Mouse (Mus musculus) mesoderm, embryonic 11.5 days (tissue): Measurements from ENCODE around the gene Fgf5.

Source experiments
- DNase-seq: peaks from one replicate; pipeline ENCODE4 v3.0.0-alpha.2; 2012; ENCODE audit warnings: low read depth, low spot score

The Fgf5 gene

DNA sequence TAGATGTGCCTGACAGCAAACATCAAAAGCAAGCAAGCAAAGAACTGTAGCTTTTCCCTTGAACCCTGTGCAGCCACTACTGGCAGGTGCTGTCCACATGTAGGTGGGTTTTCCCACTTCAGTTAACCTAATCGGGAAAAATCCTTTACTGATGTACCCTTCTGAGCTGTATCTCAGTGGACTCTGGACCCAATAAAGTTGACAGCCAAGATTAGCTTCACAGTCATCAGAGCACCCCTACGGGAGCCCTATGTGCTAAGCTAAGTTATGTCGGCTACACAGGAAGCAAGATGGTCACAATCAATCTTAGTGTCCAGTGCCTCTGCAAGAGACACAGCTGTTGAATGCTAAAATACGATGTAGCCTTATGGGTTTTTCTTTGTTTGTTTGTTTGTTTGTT is 46.1 kb downstream of the Fgf5 start:
- no peak for DNase-seq

DNA sequence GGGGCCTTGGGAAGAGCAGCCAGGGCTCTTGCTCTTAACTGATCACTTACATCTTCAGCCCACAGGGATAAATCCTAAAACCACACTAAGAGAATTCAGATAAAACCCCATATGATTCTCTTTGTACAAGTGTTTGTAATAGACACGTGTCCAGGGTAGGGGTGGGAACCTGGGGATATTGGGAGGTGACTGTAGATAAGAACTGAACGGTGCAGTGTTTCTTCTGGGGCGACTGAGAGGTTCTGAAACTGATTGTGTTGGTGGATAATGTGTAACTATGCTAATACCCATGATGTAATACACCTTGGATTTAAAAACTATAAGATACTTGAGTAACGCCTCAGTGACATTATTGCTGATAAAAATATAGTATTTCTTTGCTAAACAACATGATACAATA is 51.7 kb downstream of the Fgf5 start:
- DNase-seq, result no peak

DNA sequence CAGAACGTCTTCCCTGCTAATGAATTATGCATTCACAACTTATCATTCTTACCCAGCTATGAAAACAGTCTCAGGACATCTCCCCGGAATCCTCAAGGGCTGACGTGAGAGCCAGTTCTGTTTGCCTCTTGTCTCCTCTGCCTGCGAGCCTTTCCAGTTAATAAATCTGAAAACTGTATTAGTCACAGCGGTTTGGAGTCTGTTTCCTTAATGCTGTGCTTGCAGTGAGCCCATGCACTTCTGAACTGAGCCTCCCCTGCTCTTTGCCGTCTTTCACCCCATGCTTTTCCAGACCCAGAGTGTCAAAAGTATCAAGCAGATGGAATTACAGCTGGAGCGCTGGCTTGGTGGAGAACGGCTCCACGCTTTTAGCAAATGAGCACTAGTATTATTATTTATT is 52.5 kb downstream of the Fgf5 start:
- peak; percentile 59 for DNase-seq

DNA sequence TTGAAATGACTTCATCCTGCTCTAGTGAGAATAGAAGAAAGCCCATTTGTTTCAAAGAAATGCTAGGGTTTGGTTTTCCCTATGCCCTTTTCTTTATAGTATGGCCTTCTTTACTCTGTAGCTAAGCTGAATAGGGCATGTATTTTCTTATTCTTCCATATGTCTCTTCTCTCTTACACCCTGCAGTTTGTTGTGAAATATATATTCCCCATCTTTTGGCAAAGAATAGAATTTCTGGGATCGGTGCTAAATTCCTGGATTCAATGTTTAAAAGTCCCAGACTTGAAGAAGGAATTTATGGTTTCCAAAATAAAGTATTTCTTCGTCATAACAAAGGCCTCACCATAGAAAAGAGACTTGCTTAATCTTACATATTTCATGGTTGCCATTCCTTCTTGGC is 72.6 kb downstream of the Fgf5 start:
- DNase-seq, result no peak
